Mouse (Mus musculus) gastrocnemius, postnatal 10 days (tissue): Measurements from ENCODE around the gene Wwc2. TPM values are rescaled to one million over a fixed set of nuclear protein-coding genes. Genes with fewer than 3 reads are reported as not detected.
A peak's percentile ranks its signal among the peaks of the same experiment; 100 is the strongest.

ENCODE experiments used
- DNase-seq: peaks from one replicate; pipeline ENCODE4 v3.0.0; 2021; ENCODE audit warnings: mixed read lengths
- long read RNA-seq, 2 experiments: library from polyadenylated mRNA; stranded (forward); transcript quantifications; one replicate each; pipeline ENCODE4 v2.0.0; 2021
- total RNA-seq, 2 experiments: library from RNA; stranded (reverse); gene quantifications; 2 replicates each; pipeline ENCODE4 v1.2.3; 2021

Wwc2 gene
- 10 to 100 TPM; 12.8 to 14.6 TPM for total RNA-seq
- long read RNA-seq, experiment 1, full-length matches to known transcripts = 20 of 27 reads
- long read RNA-seq, experiment 1, partial matches to known transcripts = 5 of 27 reads
- long read RNA-seq, experiment 1, other reads (novel, unspliced or antisense) = 2 of 27 reads
- long read RNA-seq, experiment 2, full-length matches to known transcripts = 11 of 20 reads
- long read RNA-seq, experiment 2, partial matches to known transcripts = 5 of 20 reads
- long read RNA-seq, experiment 2, other reads (novel, unspliced or antisense) = 4 of 20 reads

GRCm38 (mm10) chr8:47990911-47991820 is at the start of gene Wwc2:
Gene Wwc2 (minus strand): TSS chr8:47990924.
- DNase-seq = peak; percentile 81

- no peak for DNase-seq
Observed at GRCm38 (mm10) chr8:48038261-48038934, 47.7 kb upstream of the Wwc2 start.

GRCm38 (mm10) chr8:48032046-48032445 is 41.3 kb upstream of the Wwc2 start:
- no peak for DNase-seq

GRCm38 (mm10) chr8:48030667-48031066 is 39.9 kb upstream of the Wwc2 start:
- DNase-seq = no peak

- DNase-seq = no peak
Observed at GRCm38 (mm10) chr8:48026796-48027195, 36.1 kb upstream of the Wwc2 start.

- peak; percentile 9 for DNase-seq
Observed at GRCm38 (mm10) chr8:48023206-48023605, 32.5 kb upstream of the Wwc2 start.

GRCm38 (mm10) chr8:48019737-48020136 is 29.0 kb upstream of the Wwc2 start:
- DNase-seq = no peak

GRCm38 (mm10) chr8:48016538-48016937 is 25.8 kb upstream of the Wwc2 start:
- peak; percentile 80 for DNase-seq

- DNase-seq = no peak
Observed at GRCm38 (mm10) chr8:48014386-48014785, 23.7 kb upstream of the Wwc2 start.

- no peak for DNase-seq
Observed at GRCm38 (mm10) chr8:48013281-48013680, 22.6 kb upstream of the Wwc2 start.

GRCm38 (mm10) chr8:48011871-48012270 is 21.1 kb upstream of the Wwc2 start:
- DNase-seq = no peak

GRCm38 (mm10) chr8:48010977-48011376 is 20.3 kb upstream of the Wwc2 start:
- DNase-seq = no peak

- DNase-seq = no peak
Observed at GRCm38 (mm10) chr8:48009399-48009798, 18.7 kb upstream of the Wwc2 start.

GRCm38 (mm10) chr8:48008936-48009335 is 18.2 kb upstream of the Wwc2 start:
- no peak for DNase-seq

- no peak for DNase-seq
Observed at GRCm38 (mm10) chr8:48006869-48007268, 16.1 kb upstream of the Wwc2 start.

- no peak for DNase-seq
Observed at GRCm38 (mm10) chr8:48002551-48002950, 11.8 kb upstream of the Wwc2 start.

- DNase-seq = no peak
Observed at GRCm38 (mm10) chr8:48001395-48001794, 10.7 kb upstream of the Wwc2 start.

- no peak for DNase-seq
Observed at GRCm38 (mm10) chr8:47996712-47997111, 6.0 kb upstream of the Wwc2 start.

- DNase-seq = no peak
Observed at GRCm38 (mm10) chr8:47996126-47996525, 5.4 kb upstream of the Wwc2 start.

GRCm38 (mm10) chr8:47995391-47995790 is 4.7 kb upstream of the Wwc2 start:
- DNase-seq = no peak

GRCm38 (mm10) chr8:47994618-47995274 is 4.0 kb upstream of the Wwc2 start:
- no peak for DNase-seq

- DNase-seq = peak; percentile 98
Observed at GRCm38 (mm10) chr8:47990386-47990772, 345 bp downstream of the Wwc2 start.
